Mouse (Mus musculus): ENCODE data around the gene Dffa. TPM values are rescaled to one million over a fixed set of nuclear protein-coding genes. Genes with fewer than 3 reads are reported as not detected.
"Not testable (repeated sequence)": the region's sequence is repeated elsewhere in the genome, so short reads cannot be mapped to it uniquely, and the experiment has no call there.

The Dffa gene
- polyA plus RNA-seq, 1 experiment from 2014 or later, result 26.9 TPM

GRCm38 (mm10) chr4:149166215-149166946 is 62.4 kb downstream of the Dffa start, which contains the start of gene Pgd:
Gene Pgd (minus strand): TSS chr4:149166771.
- no peak for TF ChIP-seq CTCF (IDR thresholded peaks at IDR 0.05; ENCODE audit: low read depth)
- Histone ChIP-seq H3K36me3 (ENCODE audit: control insufficient read depth, insufficient read depth) (peaks cover 26% of the 10 kb centered on the region), H3K4me1 (replicated peaks; ENCODE audit: control insufficient read depth, insufficient read depth, low read length) (peaks cover 9% of the 10 kb centered on the region), H3K27ac (ENCODE audit: low read depth, low read length) (peak within 1 kb of the TSS; percentile 91), H3K9ac (ENCODE audit: low read depth, low read length) (peak within 1 kb of the TSS; percentile 88), H3K4me3 (ENCODE audit: low read depth, low read length) (peak within 1 kb of the TSS; percentile 78), H3K27me3 (replicated peaks; ENCODE audit: control insufficient read depth, insufficient read depth, low read length) (no peaks in the 10 kb centered on the region), H3K9me3 (ENCODE audit: control insufficient read depth) (no peaks in the 10 kb centered on the region), H3K4me2 (replicated peaks; ENCODE audit: low read depth) (peak within 1 kb of the TSS; percentile 84)
- peak; percentile 90 for ATAC-seq
- under 1% methylated on average over 59 of the region's 59 CpGs for WGBS

- Histone ChIP-seq H3K27ac (ENCODE audit: low read depth, low read length) (peak overlapping the region; percentile 80), H3K27me3 (replicated peaks; ENCODE audit: control insufficient read depth, insufficient read depth, low read length) (no peaks in the 10 kb centered on the region), H3K9me3 (ENCODE audit: control insufficient read depth) (no peaks in the 10 kb centered on the region), H3K4me1 (replicated peaks; ENCODE audit: control insufficient read depth, insufficient read depth, low read length) (peaks cover 11% of the 10 kb centered on the region), H3K36me3 (ENCODE audit: control insufficient read depth, insufficient read depth) (peaks cover 19% of the 10 kb centered on the region), H3K4me3 (ENCODE audit: low read depth, low read length) (peak overlapping the region; percentile 78), H3K4me2 (replicated peaks; ENCODE audit: low read depth) (peak overlapping the region; percentile 84), H3K9ac (ENCODE audit: low read depth, low read length) (peak overlapping the region; percentile 88)
- no peak for ATAC-seq
- no peak for TF ChIP-seq CTCF (IDR thresholded peaks at IDR 0.05; ENCODE audit: low read depth)
- 0% methylated on average over 27 of the region's 27 CpGs for WGBS
Observed at GRCm38 (mm10) chr4:149166957-149167611, 63.1 kb downstream of the Dffa start.

- Histone ChIP-seq H3K27me3 (replicated peaks; ENCODE audit: control insufficient read depth, insufficient read depth, low read length) (no peaks in the 10 kb centered on the region), H3K9ac (ENCODE audit: low read depth, low read length) (no peak overlapping the region), H3K36me3 (ENCODE audit: control insufficient read depth, insufficient read depth) (peaks cover 11% of the 10 kb centered on the region), H3K4me1 (replicated peaks; ENCODE audit: control insufficient read depth, insufficient read depth, low read length) (peaks cover 11% of the 10 kb centered on the region), H3K27ac (ENCODE audit: low read depth, low read length) (0 out of 2 replicates have a peak overlapping the region, but pooled peaks have one; percentile 80), H3K4me2 (replicated peaks; ENCODE audit: low read depth) (peak overlapping the region; percentile 84), H3K9me3 (ENCODE audit: control insufficient read depth) (no peaks in the 10 kb centered on the region), H3K4me3 (ENCODE audit: low read depth, low read length) (peak overlapping the region; percentile 78; the same call in 1 of the 2 replicates)
- no peak for ATAC-seq
- WGBS, result 31% methylated on average over 2 of the region's 2 CpGs
- no peak for TF ChIP-seq CTCF (IDR thresholded peaks at IDR 0.05; ENCODE audit: low read depth)
Observed at GRCm38 (mm10) chr4:149168016-149168415, 64.1 kb downstream of the Dffa start.

- H3K36me3 ChIP-seq (ENCODE audit: control insufficient read depth, insufficient read depth); H3K9ac ChIP-seq (ENCODE audit: low read depth, low read length): not testable (repeated sequence)
Observed at GRCm38 (mm10) chr4:149169926-149170325, 66.0 kb downstream of the Dffa start.

More at GRCm38 (mm10) chr4:149169926-149170325, 66.0 kb downstream of the Dffa start:
- WGBS, result 49% methylated on average over 7 of the region's 8 CpGs
- H3K4me1 ChIP-seq (replicated peaks; ENCODE audit: control insufficient read depth, insufficient read depth, low read length); H3K9me3 ChIP-seq (ENCODE audit: control insufficient read depth); H3K27me3 ChIP-seq (replicated peaks; ENCODE audit: control insufficient read depth, insufficient read depth, low read length); H3K4me3 ChIP-seq (ENCODE audit: low read depth, low read length): not testable (repeated sequence)
- peak overlapping the region; percentile 43 for H3K4me2 ChIP-seq (replicated peaks; ENCODE audit: low read depth)
- peak; percentile 1; the same call in 1 of the 2 replicates for ATAC-seq
- peak overlapping the region; percentile 94 for H3K27ac ChIP-seq (ENCODE audit: low read depth, low read length)

Other genes starting within 250 kb of the Dffa start
- gene Pex14, start 4.3 kb upstream of the Dffa start, polyA plus RNA-seq (2015; fragmentation: Nextera tagmentation; extraction: Ambion mirVana), result 48.9 and 56.0 TPM in 2 replicates
- gene Cort, start 22.6 kb downstream of the Dffa start, polyA plus RNA-seq (2015; fragmentation: Nextera tagmentation; extraction: Ambion mirVana), result not detected in 2 replicates
- 10.6 and 12.1 TPM in 2 replicates for gene Cenps, start 33.5 kb downstream of the Dffa start, polyA plus RNA-seq (2015; fragmentation: Nextera tagmentation; extraction: Ambion mirVana)
- gene Pgd, start 62.6 kb downstream of the Dffa start, polyA plus RNA-seq (2015; fragmentation: Nextera tagmentation; extraction: Ambion mirVana), result 109 and 113 TPM in 2 replicates
- gene Kif1b, start 203.5 kb downstream of the Dffa start, polyA plus RNA-seq (2015; fragmentation: Nextera tagmentation; extraction: Ambion mirVana), result 15.2 and 18.1 TPM in 2 replicates